Mouse (Mus musculus): ENCODE results near the gene Rtn4rl2.
A peak's percentile ranks its signal among the peaks of the same experiment; 100 is the strongest.
"Not testable (repeated sequence)": the region's sequence is repeated elsewhere in the genome, so short reads cannot be mapped to it uniquely, and the experiment has no call there.

Gene Rtn4rl2

DNA sequence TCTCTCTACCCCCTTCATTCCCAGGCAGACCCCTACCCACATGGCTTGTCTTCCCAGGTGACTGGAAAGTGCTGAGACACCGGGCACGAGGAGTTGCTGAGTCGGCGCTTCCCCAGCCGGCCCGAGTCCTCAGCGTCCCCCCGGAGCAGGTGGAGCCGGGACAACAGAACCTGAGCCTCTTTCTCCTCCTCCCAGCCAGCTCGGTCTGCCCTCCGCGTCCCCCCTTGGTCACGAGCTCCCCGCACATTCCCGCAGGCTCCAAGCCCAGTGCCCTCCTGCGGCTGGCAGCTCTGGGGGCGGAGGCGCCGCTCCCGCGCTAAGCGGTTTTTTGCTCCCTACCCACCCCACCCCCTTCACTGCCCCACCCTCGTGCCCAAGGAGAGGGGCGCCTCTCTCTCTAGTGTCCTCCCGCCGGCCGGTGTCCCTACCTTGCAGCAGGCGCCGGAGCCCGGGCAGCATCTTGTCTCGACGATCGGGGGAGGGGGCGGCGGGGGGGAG is at the start of gene Rtn4rl2:
Rtn4rl2 (minus strand) TSS at position 477 of the 498 bp plus-strand sequence.
- DNase-seq (ENCODE audit: low spot score): peak; percentile 51

DNA sequence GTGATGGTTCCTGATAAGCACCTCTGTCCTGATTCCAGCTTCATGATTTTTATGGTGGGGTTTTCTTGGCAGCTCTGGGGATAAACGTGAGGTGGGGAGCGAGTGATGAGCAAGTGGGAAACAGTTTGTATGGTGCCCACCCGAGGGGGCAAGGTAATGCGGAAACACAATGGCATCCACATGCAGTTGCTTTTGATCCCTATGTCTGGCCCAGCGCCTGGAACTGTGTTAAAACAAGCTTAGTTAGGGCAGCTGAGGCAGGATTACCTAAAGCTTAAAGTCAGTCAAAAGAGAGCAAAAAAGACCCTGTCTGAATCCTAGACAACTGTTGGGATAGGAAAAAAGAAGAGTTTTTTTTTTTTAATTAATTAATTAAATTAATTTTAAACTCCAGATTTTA is 48.6 kb upstream of the Rtn4rl2 start:
- DNase-seq (ENCODE audit: low spot score): no peak

DNA sequence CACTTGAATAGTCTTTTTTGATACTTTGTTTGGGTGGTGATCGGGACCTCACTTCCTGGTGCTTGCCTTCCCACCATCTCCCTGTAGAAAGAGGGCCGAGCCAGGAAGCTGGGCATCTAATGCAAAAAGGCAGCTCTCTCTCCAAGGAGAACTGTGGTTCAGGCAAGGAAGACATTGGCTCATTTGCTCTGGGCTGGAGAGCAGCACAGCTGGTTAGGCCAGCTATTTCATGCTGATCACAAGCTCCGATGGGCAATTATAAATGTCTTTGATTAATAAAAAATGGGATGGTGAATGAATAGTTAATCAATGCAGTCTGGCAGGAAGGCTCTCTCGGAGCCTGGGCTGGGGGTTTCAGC is 48.1 kb upstream of the Rtn4rl2 start:
- no peak for DNase-seq (ENCODE audit: low spot score)

DNA sequence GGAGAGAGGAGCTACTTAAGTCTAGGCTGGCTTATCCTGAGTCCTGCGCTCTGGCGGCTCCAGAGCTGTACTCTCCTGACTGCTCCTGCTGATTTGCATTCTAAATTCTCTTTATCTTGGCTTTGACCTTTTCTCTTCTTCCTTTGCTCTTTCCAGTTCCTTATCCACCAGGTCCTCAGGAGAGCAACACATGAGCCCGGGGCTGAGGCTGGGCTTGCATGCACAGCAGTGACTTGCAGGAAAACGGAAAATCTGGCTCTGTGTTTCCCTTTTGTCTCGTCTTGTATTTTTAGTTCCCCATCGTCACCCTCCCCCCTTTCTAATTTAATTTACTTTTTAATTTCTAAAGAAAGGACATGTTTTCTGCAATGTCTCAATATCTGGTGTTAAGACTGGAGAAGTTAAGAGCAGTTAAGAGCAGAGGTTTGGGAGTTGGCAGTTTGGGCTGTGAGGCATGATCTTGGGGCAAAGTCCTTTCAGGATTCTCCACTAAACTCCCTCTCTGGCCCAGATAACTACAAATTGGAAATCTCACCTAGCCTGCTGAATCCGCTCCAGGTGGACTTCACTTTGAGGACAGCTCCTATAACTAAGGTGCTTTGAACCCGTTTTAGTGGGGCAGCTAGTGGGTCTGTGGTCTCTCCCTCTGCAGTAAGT is 47.6 kb upstream of the Rtn4rl2 start:
- DNase-seq (ENCODE audit: low spot score): no peak

DNA sequence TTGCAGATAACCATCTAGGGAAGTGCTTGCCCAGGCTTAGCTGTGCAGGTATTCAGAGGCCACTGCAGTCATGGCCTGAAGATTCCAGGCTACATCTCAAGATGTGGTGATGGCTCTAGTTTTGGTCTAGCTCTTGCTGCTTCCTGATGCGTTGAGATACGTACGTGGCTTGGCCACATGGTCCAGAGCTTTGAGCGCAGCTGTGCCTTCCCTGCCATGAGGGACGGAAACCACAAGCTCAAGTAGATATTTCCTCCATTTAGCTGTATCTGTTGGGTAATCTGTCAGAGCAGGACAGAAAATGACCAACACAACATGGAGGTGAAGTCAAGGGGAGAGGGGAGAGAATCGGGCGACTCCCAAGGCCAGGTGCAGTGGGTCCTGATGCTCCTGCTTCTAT is 43.7 kb upstream of the Rtn4rl2 start:
- DNase-seq (ENCODE audit: low spot score): no peak

DNA sequence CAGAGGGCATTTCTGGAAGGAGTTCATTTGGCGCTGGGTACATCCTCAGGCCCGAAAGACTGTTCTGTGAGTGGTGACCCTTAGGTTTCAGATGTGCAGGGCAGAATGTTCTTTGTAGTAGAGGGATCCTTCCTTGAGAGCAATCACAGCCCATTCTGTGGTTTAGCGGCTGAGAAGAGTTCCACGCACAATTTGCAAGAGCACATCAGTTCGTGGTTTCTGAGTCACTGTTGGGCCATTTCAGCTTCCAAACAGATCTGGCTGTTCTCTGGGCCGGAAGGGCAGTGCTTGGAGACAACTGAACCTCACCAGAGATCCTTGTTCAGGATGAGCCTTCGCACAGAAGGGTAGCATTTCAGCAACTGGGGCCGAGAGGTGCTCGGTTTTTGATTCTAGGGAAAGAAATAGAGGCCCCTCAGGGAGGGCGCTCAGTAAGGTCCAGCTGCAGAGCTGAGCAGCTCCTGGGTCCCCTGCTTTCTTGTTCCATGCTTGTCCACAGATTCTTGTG is 33.1 kb upstream of the Rtn4rl2 start:
- no peak for DNase-seq (ENCODE audit: low spot score)

DNA sequence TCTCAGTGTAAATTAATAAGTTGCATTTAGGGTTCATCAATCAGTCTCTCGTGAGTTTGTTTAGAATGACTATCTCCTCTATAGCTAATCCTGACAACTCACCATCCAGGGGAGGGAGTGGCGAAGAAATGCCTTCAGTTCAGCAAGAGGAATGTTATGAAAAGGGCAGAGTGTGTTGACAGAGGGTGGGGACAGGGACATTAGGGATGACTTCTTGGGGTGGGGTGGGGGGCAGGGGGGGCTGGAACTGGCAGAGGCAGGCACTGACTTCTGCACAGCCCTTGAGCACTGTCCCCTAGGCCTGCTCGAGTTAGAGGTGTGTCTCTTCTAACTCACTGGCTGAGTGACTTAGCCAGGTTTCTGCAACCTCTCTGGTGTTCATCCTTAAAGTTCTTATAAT is 31.7 kb upstream of the Rtn4rl2 start:
- DNase-seq (ENCODE audit: low spot score): no peak

DNA sequence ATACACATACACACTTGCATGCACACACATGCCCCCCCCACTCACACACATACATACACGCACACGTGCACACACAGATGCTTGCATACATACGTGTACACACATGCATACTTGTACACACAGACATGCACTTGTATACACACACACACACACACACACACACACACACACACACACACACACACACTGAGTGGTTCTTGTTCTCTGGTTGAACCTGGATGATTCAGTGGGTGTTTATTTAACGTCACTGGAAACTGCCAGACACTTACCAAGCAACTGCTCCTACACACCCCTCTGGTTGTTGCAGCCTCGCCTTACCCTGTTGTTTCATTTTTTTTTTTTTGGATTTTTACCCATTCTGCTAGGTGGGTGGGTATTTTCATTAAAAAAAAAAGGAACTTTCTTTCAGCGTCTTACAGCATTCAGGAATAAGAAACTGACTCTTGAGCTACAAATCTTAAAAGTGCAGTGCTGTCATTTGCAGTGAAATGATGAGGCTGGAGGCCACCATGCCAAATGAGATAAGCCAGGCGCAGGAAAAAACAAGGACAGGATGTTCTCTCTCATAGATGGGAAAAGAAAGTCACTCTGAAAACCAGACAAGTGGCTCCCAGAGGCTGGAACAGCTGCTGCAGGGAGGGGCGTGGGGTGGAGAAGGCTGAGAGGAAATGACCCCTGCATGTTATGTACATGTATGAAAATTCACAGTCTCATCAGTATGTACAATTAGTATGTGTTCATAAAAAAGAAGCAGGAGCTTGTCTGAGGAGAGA is 30.2 kb upstream of the Rtn4rl2 start:
- no peak for DNase-seq (ENCODE audit: low spot score)

DNA sequence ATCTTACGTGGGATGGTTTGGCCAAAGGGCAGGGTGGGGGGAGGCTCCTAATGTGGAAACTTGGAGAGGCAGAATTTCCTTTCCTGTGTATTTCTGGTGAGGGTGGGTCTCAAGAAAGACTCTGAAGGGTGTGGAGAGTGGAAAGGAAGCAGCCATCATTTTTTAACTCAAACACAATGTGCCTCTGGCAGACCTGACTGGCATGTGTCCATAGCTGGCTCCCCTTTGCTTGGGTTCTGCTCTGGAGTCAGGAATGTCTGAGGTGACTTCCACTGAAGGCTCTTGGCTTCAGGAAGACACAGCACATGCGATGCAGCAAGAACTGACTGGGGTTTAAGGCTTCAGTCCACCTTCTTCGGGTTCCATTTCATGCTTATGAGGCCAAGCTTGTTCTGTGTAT is 28.8 kb upstream of the Rtn4rl2 start:
- no peak for DNase-seq (ENCODE audit: low spot score)

DNA sequence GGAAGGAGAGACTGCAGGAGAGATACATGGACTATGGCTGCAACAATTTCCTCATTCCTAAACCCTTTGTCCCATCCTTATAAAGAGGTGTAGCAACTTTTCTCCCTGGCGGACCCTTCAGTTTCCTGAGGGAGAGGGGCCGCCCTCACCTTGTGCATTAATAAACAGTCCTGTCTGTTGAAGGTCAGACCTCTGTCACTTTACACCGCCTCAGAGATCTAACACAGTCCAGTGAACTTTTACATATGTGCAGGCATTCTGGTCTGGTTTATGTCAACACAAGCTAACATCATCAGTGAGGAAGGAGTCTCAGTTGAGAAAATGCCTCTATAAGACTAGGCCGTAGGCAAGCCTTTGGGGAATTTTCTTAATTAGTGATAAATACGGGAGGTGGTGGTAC is 27.4 kb upstream of the Rtn4rl2 start:
- DNase-seq (ENCODE audit: low spot score): no peak

DNA sequence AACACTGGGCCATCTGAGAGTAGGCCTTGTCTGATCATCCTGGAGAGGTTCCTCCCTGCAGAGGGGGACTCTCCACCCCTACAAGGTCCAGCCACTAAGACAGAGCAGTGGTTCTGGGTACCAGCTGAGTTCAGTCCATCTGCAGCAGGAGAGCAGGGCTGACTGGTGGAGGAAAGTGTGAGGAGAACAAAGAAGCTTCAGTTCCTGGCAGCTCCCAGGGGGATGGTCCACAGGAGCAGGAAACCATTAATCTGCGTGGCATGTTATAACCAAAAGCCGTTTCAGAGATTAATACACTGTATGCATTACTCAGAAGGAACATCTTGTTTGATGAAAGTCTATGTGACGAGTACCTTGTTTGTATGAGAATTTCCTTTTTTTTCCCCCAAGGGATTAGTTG is 26.2 kb upstream of the Rtn4rl2 start:
- DNase-seq (ENCODE audit: low spot score): no peak

DNA sequence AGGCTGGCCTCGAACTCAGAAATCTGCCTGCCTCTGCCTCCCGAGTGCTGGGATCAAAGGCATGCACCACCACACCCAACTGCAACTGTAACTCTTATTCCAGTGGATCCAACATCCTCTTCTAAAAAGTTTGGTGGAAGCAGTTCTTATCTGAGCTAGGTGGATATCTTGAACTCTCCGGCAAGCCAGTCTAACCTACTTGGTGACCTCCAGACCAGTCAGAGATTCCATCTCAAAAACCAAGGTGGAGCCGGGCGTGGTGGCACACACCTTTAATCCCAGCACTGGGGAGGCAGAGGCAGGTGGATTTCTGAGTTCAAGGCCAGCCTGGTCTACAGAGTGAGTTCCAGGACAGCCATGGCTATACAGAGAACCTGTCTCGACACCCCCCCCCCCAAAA is 10.2 kb upstream of the Rtn4rl2 start:
- DNase-seq (ENCODE audit: low spot score): not testable (repeated sequence)

DNA sequence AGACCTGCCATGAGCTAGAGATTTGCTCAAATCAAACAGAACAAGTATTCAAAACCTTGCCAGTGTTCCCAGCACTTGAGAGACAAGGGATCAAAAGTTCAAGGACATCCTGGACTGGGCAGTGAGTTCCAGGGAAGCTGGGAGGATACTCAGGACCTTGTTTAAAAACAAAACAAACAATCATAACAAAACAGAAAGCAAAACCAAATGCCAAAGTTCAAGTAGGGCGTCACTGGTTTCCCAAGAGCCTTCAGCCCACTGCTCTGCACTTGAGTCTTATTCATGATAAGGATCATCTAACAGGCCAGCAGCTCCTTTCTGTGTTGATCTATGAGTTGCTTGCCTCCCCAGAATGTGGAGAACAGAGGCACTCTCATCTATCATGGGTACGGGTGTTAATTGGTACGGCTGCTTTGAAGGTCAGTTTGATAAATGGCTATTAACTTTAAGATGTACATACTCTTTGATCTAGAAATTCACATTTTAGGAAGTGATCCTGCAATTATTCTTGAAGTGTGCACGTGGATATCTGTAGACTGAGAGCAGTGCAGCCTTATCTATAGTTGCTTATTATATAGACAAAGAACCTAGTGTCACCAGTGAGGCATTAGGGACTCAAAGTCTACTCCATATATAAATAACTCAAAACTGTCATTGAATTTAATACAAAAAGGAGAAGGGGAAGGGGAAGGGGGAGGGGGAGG is 9.1 kb upstream of the Rtn4rl2 start:
- no peak for DNase-seq (ENCODE audit: low spot score)

DNA sequence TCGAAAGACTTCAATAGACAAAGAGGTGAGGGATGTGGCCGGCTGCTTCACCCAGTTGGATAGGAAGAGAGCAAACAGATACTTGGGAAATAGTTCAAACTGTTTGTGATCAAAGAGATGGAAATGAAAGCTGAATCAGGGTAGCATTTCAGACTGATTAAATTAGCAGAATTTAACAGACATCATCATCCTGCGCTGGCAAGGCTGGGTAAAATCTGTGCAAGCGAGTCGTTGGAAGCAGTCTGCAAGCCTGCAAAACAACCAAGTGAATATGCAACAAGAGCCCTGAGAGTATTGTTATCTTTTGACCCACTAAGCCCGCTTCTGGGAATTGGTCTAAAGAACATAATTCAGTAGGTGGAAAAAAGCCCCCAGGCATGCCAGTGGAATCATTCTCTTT is 6.8 kb upstream of the Rtn4rl2 start:
- DNase-seq (ENCODE audit: low spot score): no peak

DNA sequence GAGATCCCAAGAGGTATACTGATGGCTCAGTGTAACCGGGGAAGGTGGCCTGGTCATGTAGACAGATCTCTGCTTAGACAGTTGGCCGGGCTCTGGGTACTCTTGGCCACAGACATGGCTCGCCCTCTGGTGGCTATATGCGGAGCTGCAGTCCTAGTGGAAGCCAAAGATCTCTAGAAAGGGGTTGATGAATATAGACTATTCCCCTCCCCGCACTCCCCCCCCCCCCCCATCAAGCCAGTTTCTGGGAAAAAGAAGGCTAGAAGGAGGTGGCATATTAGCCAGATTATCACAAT is 3.5 kb upstream of the Rtn4rl2 start:
- DNase-seq (ENCODE audit: low spot score): peak; percentile 85

DNA sequence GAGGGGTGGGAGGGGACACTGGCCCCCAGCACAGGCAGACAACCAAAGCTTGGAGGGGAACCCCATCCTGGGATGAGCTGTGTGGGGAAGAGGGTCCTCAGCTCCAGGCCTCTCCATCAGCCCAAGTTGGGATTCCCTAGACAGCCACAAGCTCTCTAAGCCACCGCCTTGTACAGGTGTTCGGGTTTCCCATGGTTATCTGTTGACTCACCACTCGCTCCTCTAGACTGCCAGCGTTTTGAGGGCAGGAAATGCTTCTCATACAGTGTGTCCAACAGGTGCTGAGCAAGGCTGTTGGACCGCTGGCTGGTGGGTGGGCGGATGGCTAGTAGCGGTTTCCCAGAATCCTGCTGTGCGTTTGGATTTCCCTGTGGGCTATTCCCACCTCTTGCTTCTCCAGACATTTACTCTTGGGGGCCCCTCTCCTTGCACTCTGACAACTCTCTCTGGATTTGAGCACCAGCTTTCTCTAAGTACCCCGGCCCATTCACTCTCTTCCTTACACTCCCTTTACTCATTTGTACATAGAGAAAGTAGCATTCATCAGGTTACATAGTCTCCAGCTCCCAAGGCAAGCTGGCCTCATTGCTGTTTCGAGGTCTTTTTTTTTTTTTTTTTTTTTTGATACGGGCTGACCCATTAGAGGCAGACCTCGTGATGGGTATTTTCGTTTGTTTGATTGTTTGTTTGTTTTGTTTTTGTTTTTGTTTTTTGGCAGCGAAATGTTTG is 3.0 kb upstream of the Rtn4rl2 start:
- no peak for DNase-seq (ENCODE audit: low spot score)

DNA sequence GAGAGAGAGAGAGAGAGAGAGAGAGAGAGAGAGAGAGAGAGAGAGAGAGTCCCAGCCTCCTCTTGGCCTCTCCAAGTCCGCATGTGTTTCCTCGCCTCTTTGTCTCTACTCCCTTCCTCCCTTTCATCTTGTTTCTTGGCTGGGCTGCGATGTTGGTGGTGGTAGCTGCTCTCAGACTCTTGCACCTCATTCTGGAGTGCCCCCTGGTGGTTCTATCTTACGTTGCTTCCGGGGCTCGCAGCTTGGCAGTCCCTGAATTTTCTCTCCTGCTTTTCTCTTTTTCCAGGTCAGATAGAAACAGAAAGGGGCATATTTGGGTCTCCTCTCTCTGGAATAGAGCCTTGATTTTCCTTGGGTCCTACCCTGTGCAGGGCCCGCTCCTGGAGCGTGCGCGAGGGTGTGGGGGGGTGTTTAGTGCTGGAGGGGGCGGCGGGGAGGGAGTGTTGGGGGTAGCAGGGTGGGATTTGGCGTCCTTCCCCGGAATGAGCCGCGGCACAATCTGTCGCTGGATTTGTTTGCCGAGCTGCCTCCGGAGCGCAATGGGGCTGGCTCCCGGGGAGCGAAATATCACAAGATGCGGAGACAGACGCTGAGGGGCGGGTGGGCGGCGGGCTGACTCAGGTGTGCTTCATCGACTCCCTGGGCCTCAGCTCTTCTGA is 2.3 kb upstream of the Rtn4rl2 start:
- peak; percentile 77 for DNase-seq (ENCODE audit: low spot score)

DNA sequence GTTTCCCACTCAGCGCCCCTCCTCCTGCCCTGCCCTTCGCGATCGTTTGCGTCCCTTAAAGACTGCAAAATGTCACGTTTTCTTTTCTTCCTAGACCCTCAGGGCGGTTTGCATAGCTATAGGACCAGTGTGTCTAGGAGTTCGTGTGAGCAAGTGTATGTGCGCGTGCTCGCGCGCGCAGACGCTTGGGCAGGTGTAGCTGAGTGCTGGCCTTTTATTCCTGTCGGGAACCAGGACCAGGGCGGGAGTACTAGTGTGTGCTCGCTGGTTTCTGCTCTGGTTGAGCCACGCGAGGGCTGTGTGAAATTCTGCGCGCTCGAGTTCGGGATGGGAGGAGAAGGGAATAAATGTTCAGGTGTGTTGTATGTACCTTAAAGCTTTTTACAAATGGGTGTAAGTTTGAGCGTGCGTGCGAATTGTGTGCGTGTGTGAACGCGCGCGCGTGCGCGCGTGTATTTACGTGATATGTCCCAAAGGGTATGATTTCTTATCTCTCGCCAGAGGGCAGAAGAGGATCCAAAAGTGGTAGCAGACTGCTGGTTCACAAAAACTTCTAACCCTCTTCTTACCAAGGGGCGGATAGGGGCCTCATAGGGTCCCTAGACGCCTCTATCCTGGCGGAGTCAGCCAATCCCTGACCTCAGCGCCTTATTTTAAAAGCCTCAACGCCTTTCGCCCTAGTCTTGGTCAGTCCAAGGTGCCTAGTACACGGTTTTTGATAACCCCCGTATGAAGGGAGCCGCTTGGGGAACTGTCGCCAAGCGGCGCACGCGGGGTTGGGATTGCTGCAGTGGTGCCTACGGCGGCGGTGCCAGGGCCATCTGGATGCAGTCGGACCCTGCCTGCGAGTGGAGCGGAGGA is 1.1 kb upstream of the Rtn4rl2 start:
- DNase-seq (ENCODE audit: low spot score): peak; percentile 40

DNA sequence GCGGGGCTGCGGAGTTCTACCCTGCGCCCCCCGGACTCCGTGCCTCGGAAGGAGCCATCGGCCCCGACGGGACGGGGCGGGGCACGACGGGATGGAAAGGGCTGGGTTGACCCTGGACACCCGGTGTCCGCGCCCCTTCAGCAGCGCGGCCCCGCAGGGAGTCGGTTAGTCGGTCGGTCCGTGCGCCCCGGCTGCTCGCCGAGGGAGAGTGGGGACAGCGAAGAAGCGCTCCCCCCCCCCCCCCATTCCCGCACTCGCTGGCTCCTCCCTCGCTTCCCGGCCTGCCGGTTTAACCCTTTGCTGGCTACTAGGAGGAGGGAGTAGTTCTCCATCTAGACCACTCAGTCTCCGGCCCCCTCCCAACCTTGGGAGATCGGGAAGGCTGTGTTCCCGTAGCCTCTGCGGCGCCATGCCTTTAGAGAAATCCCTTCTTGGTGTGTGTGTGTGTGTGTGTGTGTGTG is 341 bp upstream of the Rtn4rl2 start:
- DNase-seq (ENCODE audit: low spot score): peak; percentile 59

Measured in testis, postnatal 10 days (tissue).